Mouse (Mus musculus) lung, embryonic 16.5 days (tissue): Measurements from ENCODE around the gene Spint5. TPM values are rescaled to one million over a fixed set of nuclear protein-coding genes. Genes with fewer than 3 reads are reported as not detected.

Source experiments
- ATAC-seq: fragments of 200-750 bp; cut with Nextera tagmentation; 2 replicates; pipeline ENCODE4 v1.8.0; 2017; ENCODE audit warnings: low read depth, mild to moderate bottlenecking, moderate library complexity
- H3K27ac ChIP-seq: fragments of 300-500 bp; sonication (generic); 2 replicates; pipeline ENCODE4 v1.5.1; 2014; ENCODE audit warnings: mild to moderate bottlenecking, control low read depth, low read length
- H3K27me3 ChIP-seq: fragments of 300-500 bp; sonication (generic); 2 replicates; pipeline ENCODE4 v1.6.1; 2014; ENCODE audit warnings: low read depth, low read length, mixed read lengths; ENCODE audit not compliant: control insufficient read depth, insufficient read depth
- H3K36me3 ChIP-seq: fragments of 300-500 bp; sonication (generic); 2 replicates; pipeline ENCODE4 v1.6.1; 2014; ENCODE audit warnings: low read length; ENCODE audit not compliant: control insufficient read depth, insufficient read depth
- H3K4me1 ChIP-seq: fragments of 300-500 bp; sonication (generic); replicated peaks from 2 replicates; pipeline ENCODE4 v1.6.1; 2014; ENCODE audit warnings: low read length, mixed read lengths; ENCODE audit not compliant: control insufficient read depth, insufficient read depth
- H3K4me2 ChIP-seq: fragments of 300-500 bp; sonication (generic); 2 replicates; pipeline ENCODE4 v1.6.1; 2014; ENCODE audit warnings: low read depth, low read length, control low read depth
- H3K4me3 ChIP-seq: fragments of 300-500 bp; sonication (generic); 2 replicates; pipeline ENCODE4 v1.5.1; 2014; ENCODE audit warnings: mild to moderate bottlenecking, low read length, control low read depth
- H3K9ac ChIP-seq: fragments of 300-500 bp; sonication (generic); 2 replicates; pipeline ENCODE4 v1.6.1; 2014; ENCODE audit warnings: low read length, control low read depth
- H3K9me3 ChIP-seq: fragments of 300-500 bp; sonication (generic); 2 replicates; pipeline ENCODE4 v1.6.1; 2016; ENCODE audit warnings: low read length; ENCODE audit not compliant: control insufficient read depth
- WGBS: fragments of 180-500 bp; shearing (Covaris S2); extraction: QIAGEN DNeasy Blood & Tissue Kit; methylation state at CpG from one replicate; pipeline ENCODE4 v1.1.7; 2014; 5-methylcytosine and 5-hydroxymethylcytosine counted together
- polyA plus RNA-seq: library from polyadenylated mRNA; unstranded; fragments of >200 nt; fragmentation: Nextera tagmentation; extraction: Ambion mirVana; gene quantifications from 2 replicates; pipeline ENCODE4 v1.2.1, GENCODE M21; 2015

Spint5 gene
- polyA plus RNA-seq, 1 experiment from 2014 or later = not detected

DNA sequence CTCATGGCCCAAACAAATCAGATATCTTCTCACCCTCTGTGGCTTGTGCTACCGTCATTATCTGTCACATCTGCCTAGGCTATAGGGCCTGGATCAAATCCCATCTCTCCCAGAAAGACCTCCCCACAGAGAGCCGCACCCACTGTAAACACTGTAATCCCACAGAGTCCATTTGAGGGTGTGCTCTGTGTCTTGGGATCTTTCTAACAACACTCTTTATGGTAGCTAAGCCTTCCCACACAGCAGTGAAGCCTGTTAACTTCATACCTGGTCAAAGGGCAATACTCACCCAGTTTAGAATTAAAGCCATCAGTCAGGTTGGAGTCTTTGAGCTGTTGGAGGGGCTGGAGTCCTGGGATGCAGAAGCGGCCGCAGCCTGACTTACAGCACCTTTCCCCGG lies 16.6 kb downstream of the Spint5 start:
- WGBS = 67% methylated on average over 5 of the region's 5 CpGs
- H3K4me2 ChIP-seq = no peak overlapping the region
- no peaks in the 10 kb centered on the region for H3K27me3 ChIP-seq
- no peaks in the 10 kb centered on the region for H3K9me3 ChIP-seq
- no peaks in the 10 kb centered on the region; the same call in 1 of the 2 replicates for H3K4me1 ChIP-seq
- H3K4me3 ChIP-seq = no peak overlapping the region
- H3K9ac ChIP-seq = no peak overlapping the region
- ATAC-seq = no peak
- no peaks in the 10 kb centered on the region for H3K36me3 ChIP-seq
- no peak overlapping the region for H3K27ac ChIP-seq

GRCm38 (mm10) chr2:164733259-164733658 lies 18.2 kb downstream of the Spint5 start:
- H3K4me3 ChIP-seq = no peak overlapping the region
- no peaks in the 10 kb centered on the region for H3K36me3 ChIP-seq
- peak; percentile 78 for ATAC-seq
- peak overlapping the region; percentile 80 for H3K27ac ChIP-seq
- no peaks in the 10 kb centered on the region for H3K27me3 ChIP-seq
- no peaks in the 10 kb centered on the region for H3K9me3 ChIP-seq
- H3K9ac ChIP-seq = no peak overlapping the region
- no peak overlapping the region for H3K4me2 ChIP-seq
- H3K4me1 ChIP-seq = peaks cover 4% of the 10 kb centered on the region; the same call in 1 of the 2 replicates
- WGBS = 51% methylated on average over 2 of the region's 2 CpGs

- no peak for ATAC-seq
- 56% methylated on average over 5 of the region's 5 CpGs for WGBS
- Histone ChIP-seq H3K4me1 (peaks cover 4% of the 10 kb centered on the region; the same call in 1 of the 2 replicates), H3K9me3 (no peaks in the 10 kb centered on the region), H3K36me3 (no peaks in the 10 kb centered on the region), H3K27ac (no peak overlapping the region; the same call in 1 of the 2 replicates), H3K27me3 (no peaks in the 10 kb centered on the region), H3K4me2 (no peak overlapping the region), H3K4me3 (no peak overlapping the region), H3K9ac (no peak overlapping the region)
Measured at GRCm38 (mm10) chr2:164734839-164735238, 19.7 kb downstream of the Spint5 start.

DNA sequence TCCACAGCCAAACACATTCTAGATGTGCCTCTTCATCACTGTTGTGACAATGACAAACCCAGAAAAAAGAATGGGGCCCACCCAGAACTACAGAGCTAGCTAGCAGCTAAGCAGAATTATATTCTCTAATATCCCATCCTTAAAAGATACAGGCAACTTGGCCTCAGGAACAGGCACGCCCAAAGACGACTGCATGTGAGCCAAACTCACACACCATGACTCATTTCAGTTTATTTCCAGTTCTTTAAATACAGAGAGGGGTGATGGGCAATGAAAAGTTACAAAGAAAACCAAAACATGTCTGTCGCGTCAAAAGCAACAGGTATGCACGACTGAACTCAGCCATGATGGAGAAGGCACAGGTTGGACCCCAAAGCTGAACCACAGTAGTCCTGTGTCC lies 20.3 kb downstream of the Spint5 start:
- H3K4me2 ChIP-seq = no peak overlapping the region
- no peaks in the 10 kb centered on the region for H3K36me3 ChIP-seq
- no peak overlapping the region for H3K4me3 ChIP-seq
- 78% methylated on average over 5 of the region's 5 CpGs for WGBS
- no peak overlapping the region for H3K27ac ChIP-seq
- no peak for ATAC-seq
- peaks cover 4% of the 10 kb centered on the region; the same call in 1 of the 2 replicates for H3K4me1 ChIP-seq
- H3K9me3 ChIP-seq = no peaks in the 10 kb centered on the region
- no peak overlapping the region for H3K9ac ChIP-seq
- no peaks in the 10 kb centered on the region for H3K27me3 ChIP-seq

- no peaks in the 10 kb centered on the region; the same call in 1 of the 2 replicates for H3K27me3 ChIP-seq
- no peak overlapping the region for H3K4me3 ChIP-seq
- H3K36me3 ChIP-seq = no peaks in the 10 kb centered on the region
- H3K9ac ChIP-seq = no peak overlapping the region
- peak overlapping the region; percentile 68 for H3K27ac ChIP-seq
- H3K4me1 ChIP-seq = peaks cover 4% of the 10 kb centered on the region; the same call in 1 of the 2 replicates
- no peak overlapping the region for H3K4me2 ChIP-seq
- no peaks in the 10 kb centered on the region for H3K9me3 ChIP-seq
- ATAC-seq = peak; percentile 74
- WGBS = 49% methylated on average over 3 of the region's 3 CpGs
Measured at GRCm38 (mm10) chr2:164737377-164738090, 22.4 kb downstream of the Spint5 start.

GRCm38 (mm10) chr2:164739876-164740275 lies 24.8 kb downstream of the Spint5 start:
- WGBS = 53% methylated on average over 7 of the region's 7 CpGs
- Histone ChIP-seq H3K4me3 (no peak overlapping the region), H3K9ac (no peak overlapping the region)

GRCm38 (mm10) chr2:164744987-164745386 lies 29.9 kb downstream of the Spint5 start:
- H3K27me3 ChIP-seq = no peaks in the 10 kb centered on the region; the same call in 1 of the 2 replicates
- H3K4me1 ChIP-seq = peaks cover 12% of the 10 kb centered on the region
- no peaks in the 10 kb centered on the region for H3K9me3 ChIP-seq
- ATAC-seq = no peak
- 64% methylated on average over 13 of the region's 13 CpGs for WGBS
- peak overlapping the region; percentile 92 for H3K4me2 ChIP-seq
- peak overlapping the region; percentile 69 for H3K4me3 ChIP-seq
- H3K27ac ChIP-seq = no peak overlapping the region
- H3K36me3 ChIP-seq = peaks cover 5% of the 10 kb centered on the region
- H3K9ac ChIP-seq = peak overlapping the region; percentile 91

More at GRCm38 (mm10) chr2:164739876-164740275, 24.8 kb downstream of the Spint5 start:
- Histone ChIP-seq H3K27ac (no peak overlapping the region), H3K27me3 (no peaks in the 10 kb centered on the region; the same call in 1 of the 2 replicates), H3K36me3 (no peaks in the 10 kb centered on the region), H3K4me1 (peaks cover 4% of the 10 kb centered on the region; the same call in 1 of the 2 replicates), H3K9me3 (no peaks in the 10 kb centered on the region), H3K4me2 (no peak overlapping the region)
- ATAC-seq = no peak

- Histone ChIP-seq H3K9me3 (no peaks in the 10 kb centered on the region), H3K9ac (peak within 1 kb of the TSS; percentile 91), H3K4me2 (peak within 1 kb of the TSS; percentile 92), H3K27me3 (no peaks in the 10 kb centered on the region; the same call in 1 of the 2 replicates), H3K27ac (peak within 1 kb of the TSS; percentile 44; the same call in 1 of the 2 replicates), H3K4me1 (peaks cover 12% of the 10 kb centered on the region), H3K36me3 (peaks cover 10% of the 10 kb centered on the region), H3K4me3 (peak within 1 kb of the TSS; percentile 69)
- WGBS = under 1% methylated on average over 59 of the region's 70 CpGs
- peak; percentile 94 for ATAC-seq
Measured at GRCm38 (mm10) chr2:164745843-164746479, 30.9 kb downstream of the Spint5 start, which contains the start of the genes Wfdc3 and Dnttip1. Wfdc3 (minus strand) TSS chr2:164745931. Dnttip1 (plus strand) TSS chr2:164745983.

- no peak for ATAC-seq
- peak overlapping the region; percentile 69 for H3K4me3 ChIP-seq
- H3K9me3 ChIP-seq = no peaks in the 10 kb centered on the region
- peak overlapping the region; percentile 91 for H3K9ac ChIP-seq
- peaks cover 10% of the 10 kb centered on the region for H3K36me3 ChIP-seq
- no peaks in the 10 kb centered on the region; the same call in 1 of the 2 replicates for H3K27me3 ChIP-seq
- H3K4me2 ChIP-seq = peak overlapping the region; percentile 72
- H3K27ac ChIP-seq = no peak overlapping the region
- peaks cover 12% of the 10 kb centered on the region for H3K4me1 ChIP-seq
- WGBS = 37% methylated on average over 8 of the region's 8 CpGs
Measured at GRCm38 (mm10) chr2:164746693-164747092, 31.6 kb downstream of the Spint5 start.
